Mouse (Mus musculus) G1E (cell line): ENCODE data around the gene Sf1.

Experiments
- CTCF ChIP-seq: IDR thresholded peaks from 2 replicates; pipeline ENCODE4 v1.5.1; 2012; ENCODE audit warnings: low read depth, low read length, inconsistent platforms, mixed read lengths
- GATA1 ChIP-seq: IDR thresholded peaks from 2 replicates; pipeline ENCODE4 v1.6.1; 2012; ENCODE audit warnings: borderline replicate concordance, low read length, inconsistent platforms, mixed read lengths
- GATA2 ChIP-seq: IDR thresholded peaks from 2 replicates; pipeline ENCODE4 v1.6.1; 2012; ENCODE audit warnings: low read depth, low read length, inconsistent platforms, borderline replicate concordance
- POLR2AphosphoS5 ChIP-seq: IDR thresholded peaks from 2 replicates; pipeline ENCODE4 v1.6.1; 2012; ENCODE audit warnings: low read depth, low read length, inconsistent platforms; ENCODE audit not compliant: insufficient replicate concordance
- TAL1 ChIP-seq: conservative IDR thresholded peaks from 2 replicates; pipeline ENCODE4 v1.6.1; 2012; ENCODE audit warnings: low read depth, low read length, inconsistent platforms, mixed read lengths

- TF ChIP-seq CTCF (no peak), GATA2 (no peak), POLR2AphosphoS5 (no peak), GATA1 (no peak), TAL1 (no peak)
Measured at GRCm38 (mm10) chr19:6407109-6407508, 43.6 kb downstream of the Sf1 start.
